Mouse (Mus musculus) liver, postnatal 0 days (tissue): ENCODE measurements around the gene Defb23.

Experiments used
- CTCF ChIP-seq: sonication (generic); IDR thresholded peaks from 2 replicates; pipeline ENCODE4 v1.5.1; 2016; ENCODE audit warnings: antibody characterized with exemption, low read depth
- EP300 ChIP-seq: IDR thresholded peaks from 2 replicates; pipeline ENCODE4 v1.6.1; 2016; ENCODE audit warnings: antibody characterized with exemption, low read depth, mild to moderate bottlenecking

- no peak for TF ChIP-seq CTCF
- TF ChIP-seq EP300 = no peak
Observed at GRCm38 (mm10) chr2:152493151-152493550, 28.7 kb upstream of the Defb23 start.
